Mouse (Mus musculus): ENCODE measurements around the gene Nudt3.

Nudt3 gene

DNA sequence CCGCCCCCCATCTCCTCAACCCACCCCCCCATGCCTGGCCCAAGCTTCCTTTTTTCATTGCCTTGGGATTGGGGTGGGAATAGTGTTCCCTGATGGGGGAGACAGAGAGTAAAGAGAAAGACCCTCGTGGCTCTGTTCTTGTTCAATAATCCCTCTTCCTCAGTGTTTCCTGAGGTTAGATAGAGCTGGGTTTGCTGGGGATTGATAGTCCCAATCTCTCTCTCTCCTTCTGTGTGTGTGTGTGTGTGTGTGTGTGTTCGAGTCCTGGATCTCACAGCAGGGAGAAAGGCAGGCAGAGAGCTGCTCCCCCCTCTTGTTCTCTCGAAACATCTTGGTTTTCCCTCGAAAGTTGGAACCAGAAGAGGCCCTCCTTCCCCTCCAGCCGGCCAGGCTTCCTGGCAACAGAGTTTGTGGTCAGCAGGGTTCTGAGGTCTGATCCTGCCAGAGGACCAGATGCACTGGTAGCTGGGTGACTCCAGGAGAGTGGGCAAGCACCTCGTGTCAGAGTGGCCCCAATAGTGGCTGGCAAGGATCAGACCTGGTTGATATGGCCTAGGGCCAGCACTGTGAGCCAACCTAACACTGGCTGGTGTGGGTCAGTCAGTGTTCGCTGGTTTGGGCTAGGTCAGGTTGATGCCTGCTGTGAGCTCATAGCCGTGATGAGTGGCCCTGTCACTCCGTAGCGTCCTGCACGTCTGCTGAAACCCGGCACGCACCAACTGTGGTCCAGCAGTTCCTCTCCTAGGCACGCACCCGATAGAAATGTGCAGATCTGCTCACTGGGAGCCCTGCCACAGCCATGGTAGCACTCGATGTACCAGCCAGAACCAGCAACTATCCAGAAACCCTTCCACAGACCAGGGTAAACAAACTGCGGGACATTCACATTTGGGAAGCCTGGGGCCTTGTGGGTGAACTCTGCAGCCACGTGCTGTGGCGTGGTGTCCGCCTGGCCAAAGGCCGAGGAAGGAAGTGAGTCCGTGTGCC, 70.8 kb downstream of the Nudt3 start:
- DNase-seq (ENCODE audit: extremely low read depth, insufficient read length, low spot score), result peak; percentile 72

DNA sequence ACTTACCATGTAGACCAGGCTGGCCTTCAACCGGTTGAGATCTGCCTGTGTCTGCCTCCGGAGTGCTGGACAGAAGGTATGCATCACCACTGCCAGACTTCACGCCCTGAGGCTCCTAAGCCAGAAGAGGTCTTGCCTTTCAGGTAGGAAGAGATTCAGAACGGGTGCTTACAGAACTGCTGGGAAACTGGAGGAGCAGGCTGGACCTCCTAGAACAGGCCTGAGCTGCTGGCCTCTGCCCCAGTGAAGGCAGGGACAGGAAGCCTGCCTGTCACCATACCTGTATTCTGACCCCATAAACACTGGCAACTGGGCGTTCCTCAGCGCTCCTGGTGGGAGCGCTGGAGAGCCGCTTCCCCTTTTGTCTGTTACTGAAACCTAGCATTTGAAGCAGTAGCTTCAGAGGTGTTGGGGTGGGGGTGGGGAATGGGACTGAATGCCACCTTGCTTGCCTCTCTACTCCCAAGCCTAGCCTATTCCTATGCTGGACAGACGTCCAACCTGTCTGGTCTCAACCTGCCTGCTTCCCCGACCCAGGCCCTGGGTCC, 71.8 kb downstream of the Nudt3 start:
- no peak for DNase-seq (ENCODE audit: extremely low read depth, insufficient read length, low spot score)

DNA sequence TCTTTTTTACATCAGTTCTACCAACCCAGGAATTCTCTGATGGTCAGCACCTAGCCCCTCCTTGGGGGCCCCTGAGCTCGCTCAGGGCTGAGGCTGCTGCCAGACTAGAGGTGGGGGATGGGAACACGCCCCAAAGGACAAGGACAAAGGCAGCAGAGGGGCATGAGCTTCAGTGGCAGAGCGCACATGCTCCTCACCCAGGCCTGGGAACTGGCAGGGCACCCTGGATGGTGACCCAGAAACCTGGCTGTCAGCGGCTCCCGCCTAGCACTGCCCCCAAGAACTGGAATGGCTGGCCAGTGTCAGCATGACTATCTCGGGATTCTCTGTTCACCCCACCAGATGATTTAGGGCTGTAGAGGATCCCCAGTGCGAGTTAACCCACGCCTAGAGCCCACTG, 74.1 kb downstream of the Nudt3 start:
- DNase-seq (ENCODE audit: extremely low read depth, insufficient read length, low spot score), result no peak

DNA sequence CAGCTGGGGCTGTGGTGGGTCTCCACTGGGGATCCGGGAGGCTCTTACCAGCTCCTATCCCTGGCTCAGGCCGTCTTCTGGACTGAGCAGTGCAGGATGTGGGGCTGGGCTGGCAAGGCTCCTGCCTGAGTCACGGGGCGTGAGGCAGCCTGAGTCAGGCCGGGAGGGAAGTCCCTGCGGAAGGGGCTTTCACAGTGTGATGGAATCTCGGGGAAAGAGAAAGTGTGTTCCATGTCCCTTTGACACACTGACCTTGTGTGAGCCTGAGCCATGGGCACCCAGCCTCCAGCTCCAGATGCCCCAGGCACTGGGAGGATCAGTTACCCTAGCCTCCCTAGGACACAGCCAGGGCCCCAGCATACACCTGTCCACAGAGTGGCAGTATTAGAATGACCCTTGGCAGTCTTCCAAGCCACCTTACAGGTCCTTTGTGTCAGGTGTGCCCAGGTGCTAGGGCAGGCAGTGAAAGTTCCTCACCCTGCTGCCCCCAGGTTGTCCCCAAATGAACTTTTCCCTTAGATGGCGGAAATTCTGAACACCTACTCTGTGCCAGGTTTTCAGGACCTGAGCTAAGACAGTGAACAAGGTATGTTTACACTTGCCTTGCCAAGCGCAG, 75.9 kb downstream of the Nudt3 start:
- DNase-seq (ENCODE audit: extremely low read depth, insufficient read length, low spot score), result peak; percentile 89

DNA sequence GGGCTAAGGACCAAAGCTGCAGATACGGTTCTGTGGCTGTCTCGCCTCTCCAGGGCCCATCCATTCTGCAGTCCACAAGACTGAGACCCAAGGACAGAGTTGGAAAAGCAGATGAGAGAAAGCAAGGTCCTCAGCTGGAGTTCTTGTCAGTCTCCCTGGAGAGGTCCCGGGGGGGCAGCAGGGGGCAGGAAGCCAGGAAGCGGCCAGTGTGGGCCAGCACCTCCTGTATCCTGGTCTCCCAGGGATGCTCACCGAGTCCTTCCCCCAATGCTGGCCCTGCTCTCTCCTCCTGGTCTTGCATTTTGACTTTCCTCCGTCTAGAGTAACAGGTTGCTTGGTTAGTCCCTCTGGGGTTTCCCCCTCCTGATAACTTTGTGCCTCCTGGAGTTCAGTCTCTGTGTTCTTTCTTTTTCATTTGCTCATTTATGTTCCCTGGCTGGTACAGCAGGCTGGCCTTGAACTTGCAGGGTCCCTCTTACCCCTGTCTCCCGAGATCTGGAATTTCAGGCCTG, 76.7 kb downstream of the Nudt3 start:
- DNase-seq (ENCODE audit: extremely low read depth, insufficient read length, low spot score), result peak; percentile 54

- no peak for DNase-seq (ENCODE audit: extremely low read depth, insufficient read length, low spot score)
Observed at GRCm38 (mm10) chr17:27545991-27546390, 77.3 kb downstream of the Nudt3 start.

- DNase-seq (ENCODE audit: extremely low read depth, insufficient read length, low spot score), result no peak
Observed at GRCm38 (mm10) chr17:27544551-27544950, 78.7 kb downstream of the Nudt3 start.

- DNase-seq (ENCODE audit: extremely low read depth, insufficient read length, low spot score), result no peak
Observed at GRCm38 (mm10) chr17:27541984-27542383, 81.3 kb downstream of the Nudt3 start.

- DNase-seq (ENCODE audit: extremely low read depth, insufficient read length, low spot score), result no peak
Observed at GRCm38 (mm10) chr17:27541261-27541660, 82.0 kb downstream of the Nudt3 start.

DNA sequence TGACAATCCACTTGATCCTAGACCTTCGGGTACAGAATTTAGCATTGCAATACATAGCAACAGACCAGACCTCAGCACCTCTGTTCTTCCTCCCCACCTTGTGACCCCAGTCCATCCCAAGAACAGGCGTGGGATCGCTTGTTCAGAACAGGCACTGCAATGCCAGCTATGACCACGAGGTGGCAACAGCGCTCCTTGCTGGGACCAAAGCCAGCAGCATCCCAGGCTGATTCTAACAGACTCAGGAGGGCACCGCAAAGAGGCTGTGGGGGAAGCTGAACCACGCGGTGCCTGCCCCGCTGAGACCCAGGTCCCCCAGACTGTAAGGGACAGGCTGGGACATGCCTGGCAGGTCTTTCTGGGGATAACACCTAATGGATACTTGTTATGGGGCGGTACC, 88.6 kb downstream of the Nudt3 start:
- DNase-seq (ENCODE audit: extremely low read depth, insufficient read length, low spot score), result peak; percentile 72

GRCm38 (mm10) chr17:27533354-27533753, 89.9 kb downstream of the Nudt3 start:
- no peak for DNase-seq (ENCODE audit: extremely low read depth, insufficient read length, low spot score)

DNA sequence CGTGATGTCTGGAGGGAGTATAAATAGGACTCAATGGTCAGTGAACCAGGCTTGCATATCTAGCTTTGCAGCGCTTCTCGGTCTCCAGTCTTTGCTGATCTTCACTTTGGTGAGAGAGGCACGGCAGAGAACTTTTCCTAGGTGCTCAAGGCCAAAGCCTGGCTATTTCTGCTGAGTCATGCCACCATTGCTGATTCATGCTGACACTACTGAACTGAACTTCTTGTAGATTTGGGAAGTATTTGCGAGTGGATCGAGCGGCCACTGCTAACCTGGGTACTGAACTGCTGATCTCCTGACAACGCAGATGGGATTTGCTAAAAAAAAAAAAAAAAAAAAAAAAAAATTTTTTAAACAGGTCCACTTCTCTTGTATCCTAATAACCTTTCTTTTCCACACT, 91.2 kb downstream of the Nudt3 start:
- no peak for DNase-seq (ENCODE audit: extremely low read depth, insufficient read length, low spot score)

Data from 3134 (cell line).